Mouse (Mus musculus) heart, postnatal 0 days (tissue): ENCODE measurements around the gene Nup205.

Experiments used
- CTCF ChIP-seq: IDR thresholded peaks from 2 replicates; pipeline ENCODE4 v1.5.1; 2016; ENCODE audit warnings: antibody characterized with exemption, control low read depth, low read depth
- EP300 ChIP-seq: IDR thresholded peaks from 2 replicates; pipeline ENCODE4 v1.6.1; 2016; ENCODE audit warnings: antibody characterized with exemption, low read depth

GRCm38 (mm10) chr6:35297001-35297400 is 119.8 kb downstream of the Nup205 start:
- TF ChIP-seq CTCF (no peak), EP300 (no peak)
